Mouse (Mus musculus): ENCODE data around the gene Catspere2.

The Catspere2 gene

DNA sequence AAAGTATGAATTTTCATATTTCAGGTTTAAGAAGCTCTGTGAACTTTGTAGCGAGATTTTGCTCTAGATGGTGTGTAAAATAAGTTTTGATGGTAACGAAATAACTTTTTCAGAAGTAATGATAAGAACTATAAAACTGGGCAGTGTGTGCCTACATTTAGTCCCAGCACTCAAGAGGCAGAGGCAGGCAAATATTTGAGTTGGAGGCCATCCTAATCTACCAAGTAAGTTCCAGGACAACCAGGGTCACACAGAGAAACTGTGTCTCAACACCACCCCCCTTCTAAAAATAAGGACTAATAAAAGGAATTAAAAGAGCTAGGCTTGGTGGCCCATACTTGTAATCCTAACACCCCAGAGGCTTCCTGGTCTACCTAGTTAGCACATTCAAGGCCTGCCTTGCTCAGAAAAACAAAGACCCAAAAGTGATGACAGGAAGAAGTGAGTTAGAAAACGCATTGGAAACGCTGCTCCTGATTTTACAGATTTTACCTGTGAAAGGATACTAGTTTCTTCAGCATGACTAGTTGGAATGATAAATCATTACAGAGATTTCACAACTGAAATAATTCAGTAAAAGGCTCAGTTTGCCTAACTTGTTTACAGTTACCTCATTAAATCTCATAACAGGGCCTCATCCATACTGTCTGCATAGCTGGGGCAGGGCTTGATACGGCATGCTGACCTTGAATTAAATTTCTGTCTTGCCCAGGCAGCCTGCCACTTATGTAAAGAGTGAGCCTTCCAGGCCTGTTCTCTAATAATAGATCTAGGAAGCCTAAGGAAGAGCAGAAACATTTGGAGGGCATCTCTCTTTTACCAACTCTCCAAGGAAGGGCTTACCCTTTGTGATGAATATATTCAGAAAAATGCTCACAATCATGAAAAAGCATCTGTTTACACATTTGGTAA, 236.2 kb downstream of the Catspere2 start:
- DNase-seq (ENCODE audit: low spot score in 2 of 2), result no peak
